Mouse (Mus musculus) lung, embryonic 14.5 days (tissue): ENCODE results near the gene Bach2. TPM values are rescaled to one million over a fixed set of nuclear protein-coding genes. Genes with fewer than 3 reads are reported as not detected.

ENCODE experiments used
- ATAC-seq: fragments of 200-750 bp; cut with Nextera tagmentation; 2 replicates; pipeline ENCODE4 v1.8.0; 2017; ENCODE audit warnings: mild to moderate bottlenecking, moderate TSS enrichment, moderate library complexity; ENCODE audit not compliant: insufficient read depth
- DNase-seq: peaks from one replicate; pipeline ENCODE4 v3.0.0-alpha.2; 2015
- H3K27ac ChIP-seq: fragments of 300-500 bp; sonication (generic); 2 replicates; pipeline ENCODE4 v1.5.1; 2014; ENCODE audit warnings: low read depth, mild to moderate bottlenecking, moderate library complexity
- H3K27me3 ChIP-seq: fragments of 300-500 bp; sonication (generic); 2 replicates; pipeline ENCODE4 v1.6.1; 2014; ENCODE audit warnings: low read length, control low read depth; ENCODE audit not compliant: insufficient read depth
- H3K36me3 ChIP-seq: fragments of 300-500 bp; sonication (generic); 2 replicates; pipeline ENCODE4 v1.6.1; 2014; ENCODE audit warnings: control low read depth; ENCODE audit not compliant: insufficient read depth
- H3K4me1 ChIP-seq: fragments of 300-500 bp; sonication (generic); 2 replicates; pipeline ENCODE4 v1.6.1; 2014; ENCODE audit warnings: antibody characterized with exemption, control low read depth; ENCODE audit not compliant: insufficient read depth
- H3K4me2 ChIP-seq: fragments of 300-500 bp; sonication (generic); 2 replicates; pipeline ENCODE4 v1.6.1; 2014; ENCODE audit warnings: mild to moderate bottlenecking
- H3K4me3 ChIP-seq: fragments of 300-500 bp; sonication (generic); 2 replicates; pipeline ENCODE4 v1.5.1; 2014; ENCODE audit warnings: low read depth, low read length
- H3K9ac ChIP-seq: fragments of 300-500 bp; sonication (generic); 2 replicates; pipeline ENCODE4 v1.6.1; 2014
- H3K9me3 ChIP-seq: fragments of 300-500 bp; sonication (generic); 2 replicates; pipeline ENCODE4 v1.6.1; 2016; ENCODE audit warnings: low read depth, low read length, control low read depth
- CTCF ChIP-seq: IDR thresholded peaks from 2 replicates; pipeline ENCODE4 v1.5.1; 2016; ENCODE audit warnings: antibody characterized with exemption, low read depth
- WGBS: fragments of 180-500 bp; shearing (Covaris S2); extraction: QIAGEN DNeasy Blood & Tissue Kit; methylation state at CpG from one replicate; pipeline ENCODE4 v1.1.7; 2014; 5-methylcytosine and 5-hydroxymethylcytosine counted together
- polyA plus RNA-seq: library from polyadenylated mRNA; unstranded; fragments of >200 nt; fragmentation: Nextera tagmentation; extraction: Ambion mirVana; gene quantifications from 2 replicates; pipeline ENCODE4 v1.2.1, GENCODE M21; 2014

The Bach2 gene
- polyA plus RNA-seq, 1 experiment from 2014 or later = 16.1 TPM

DNA sequence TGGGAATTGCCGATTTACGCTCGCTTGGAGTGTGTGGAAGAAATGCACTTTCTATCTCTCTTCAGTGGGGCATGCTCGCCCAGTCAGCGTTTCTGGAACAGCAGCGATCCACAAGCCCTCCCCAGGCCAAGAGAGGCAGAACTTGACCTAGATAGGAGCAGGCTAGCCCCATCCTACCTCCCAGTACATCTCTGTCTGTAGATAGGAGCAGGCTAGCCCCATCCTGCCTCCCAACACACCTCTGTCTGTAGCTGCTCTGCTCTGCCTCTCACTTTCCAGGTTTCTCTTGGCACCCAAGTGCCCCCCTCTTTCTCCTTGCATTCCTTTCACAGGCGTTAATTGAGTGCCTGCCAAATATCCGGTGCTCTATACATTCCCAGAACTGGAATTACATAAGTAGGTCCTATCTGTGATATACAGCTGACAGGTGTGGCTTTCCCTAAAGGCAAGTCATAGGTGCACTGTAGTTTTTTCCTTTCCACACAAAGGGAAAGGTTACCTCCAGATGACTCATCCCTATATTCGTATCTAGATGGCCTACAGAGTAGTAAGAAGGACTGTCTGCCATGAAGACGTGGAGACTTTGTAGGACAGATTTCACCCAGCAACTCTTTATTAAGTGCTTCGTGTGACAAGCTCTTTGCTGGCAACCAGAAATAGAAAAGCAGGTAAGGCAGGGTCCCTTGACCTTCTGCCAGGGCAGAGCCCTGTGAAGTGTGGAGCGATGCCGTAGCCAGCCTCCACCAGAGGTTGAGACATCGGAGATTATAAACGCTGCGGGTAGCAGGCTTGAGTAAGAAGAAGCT, 137.3 kb downstream of the Bach2 start:
- no peak for TF ChIP-seq CTCF
- Histone ChIP-seq H3K4me3 (no peak overlapping the region), H3K9ac (no peak overlapping the region), H3K4me1 (peaks cover 17% of the 10 kb centered on the region), H3K27me3 (no peaks in the 10 kb centered on the region), H3K9me3 (no peaks in the 10 kb centered on the region), H3K4me2 (no peak overlapping the region), H3K27ac (peak overlapping the region; percentile 19; the same call in 1 of the 2 replicates), H3K36me3 (no peaks in the 10 kb centered on the region)
- 62% methylated on average over 16 of the region's 16 CpGs for WGBS
- DNase-seq (peak; percentile 76), ATAC-seq (peak; percentile 68; the same call in 1 of the 2 replicates)

DNA sequence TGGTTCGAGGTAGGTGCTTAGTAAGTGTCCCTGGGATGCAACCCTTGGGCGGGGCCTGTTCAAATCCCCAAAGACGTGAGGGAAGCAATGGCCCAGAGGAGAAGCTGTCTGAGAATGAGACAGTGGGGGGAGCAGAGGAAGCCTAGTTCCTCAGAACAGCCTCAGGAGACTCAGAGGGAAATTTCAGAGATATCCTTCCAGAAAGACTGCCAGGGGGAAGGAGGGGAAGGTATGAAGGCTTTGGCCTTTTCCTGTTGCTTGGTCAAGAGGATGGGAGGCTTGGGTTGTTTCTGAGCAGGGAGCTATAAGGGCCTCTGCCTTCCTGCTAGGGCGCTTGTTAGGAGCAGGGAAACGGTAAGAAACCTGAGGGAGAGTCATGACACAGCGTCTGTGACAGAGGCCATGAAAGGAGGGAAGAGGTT, 137.9 kb downstream of the Bach2 start:
- Histone ChIP-seq H3K36me3 (no peaks in the 10 kb centered on the region), H3K27me3 (no peaks in the 10 kb centered on the region), H3K4me2 (no peak overlapping the region), H3K9me3 (no peaks in the 10 kb centered on the region), H3K9ac (no peak overlapping the region), H3K4me3 (no peak overlapping the region), H3K27ac (peak overlapping the region; percentile 19; the same call in 1 of the 2 replicates), H3K4me1 (peaks cover 18% of the 10 kb centered on the region)
- TF ChIP-seq CTCF = no peak
- 50% methylated on average over 6 of the region's 6 CpGs for WGBS
- ATAC-seq (no peak), DNase-seq (no peak)

DNA sequence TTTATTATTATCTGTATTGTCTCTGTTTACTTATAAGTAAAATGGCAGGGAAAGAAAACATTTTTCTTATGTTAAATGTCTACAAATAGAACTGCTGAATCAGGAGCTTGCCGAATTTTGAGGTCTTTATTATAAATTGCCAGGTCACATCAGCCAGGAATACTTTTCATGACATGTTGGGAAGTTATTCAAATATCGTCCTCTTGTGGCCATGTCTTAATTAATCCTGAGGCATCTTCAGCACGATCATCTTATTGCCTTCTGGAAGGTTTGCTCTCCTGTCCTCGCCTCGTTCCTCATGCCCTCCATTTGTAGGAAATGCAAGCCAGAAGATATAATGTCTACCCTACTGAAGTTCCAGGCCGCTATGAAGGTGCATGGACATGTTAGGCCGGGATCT, 140.5 kb downstream of the Bach2 start:
- DNase-seq (no peak), ATAC-seq (no peak)
- Histone ChIP-seq H3K4me3 (no peak overlapping the region), H3K9me3 (no peaks in the 10 kb centered on the region), H3K36me3 (no peaks in the 10 kb centered on the region), H3K4me2 (no peak overlapping the region), H3K27ac (no peak overlapping the region), H3K4me1 (peaks cover 20% of the 10 kb centered on the region), H3K9ac (no peak overlapping the region), H3K27me3 (no peaks in the 10 kb centered on the region)
- 0 out of 2 replicates have a peak, but pooled peaks have one; percentile 8 for TF ChIP-seq CTCF
- WGBS = 80% methylated on average over 7 of the region's 7 CpGs

DNA sequence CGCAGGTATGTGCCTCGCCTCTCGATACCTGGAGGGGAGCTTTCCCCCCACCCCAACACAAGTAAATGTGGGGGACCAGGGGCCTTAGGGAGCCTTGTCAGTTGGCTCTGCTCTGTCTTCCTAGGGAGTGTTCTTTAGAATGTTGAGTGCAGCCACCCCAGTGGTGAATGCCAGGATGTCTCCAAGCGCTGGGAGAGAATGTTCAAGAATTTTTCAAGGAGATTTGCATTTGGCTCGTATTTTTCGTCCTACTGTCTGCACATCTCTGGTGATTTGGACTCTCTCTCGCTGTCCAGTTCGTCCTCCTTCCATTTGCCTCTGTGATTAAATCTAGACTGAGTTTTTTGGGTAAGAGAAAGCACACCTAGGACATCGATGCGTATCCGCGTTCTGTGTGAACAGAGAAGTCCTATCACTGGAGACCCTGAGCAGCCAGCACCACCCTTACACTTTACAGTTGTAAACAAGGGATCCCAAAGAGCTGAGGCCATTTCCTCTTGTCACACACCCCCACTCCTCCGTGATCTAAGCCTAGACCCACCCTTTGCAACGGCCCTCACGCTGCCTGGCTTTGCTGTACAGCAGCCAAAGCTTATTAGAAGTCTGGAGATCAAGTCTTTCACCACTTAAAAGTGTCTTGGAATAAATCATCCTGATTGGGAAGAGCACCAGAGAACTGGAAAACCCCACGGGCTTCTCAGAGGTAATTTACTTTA, 143.2 kb downstream of the Bach2 start:
- DNase-seq = peak; percentile 74
- no peaks in the 10 kb centered on the region for H3K9me3 ChIP-seq
- no peak overlapping the region for H3K27ac ChIP-seq
- H3K36me3 ChIP-seq = no peaks in the 10 kb centered on the region
- WGBS = 54% methylated on average over 16 of the region's 16 CpGs
- ATAC-seq = peak; percentile 76; the same call in 1 of the 2 replicates
- H3K4me1 ChIP-seq = peaks cover 16% of the 10 kb centered on the region
- TF ChIP-seq CTCF = no peak
- H3K27me3 ChIP-seq = no peaks in the 10 kb centered on the region
- no peak overlapping the region for H3K4me3 ChIP-seq
- H3K9ac ChIP-seq = no peak overlapping the region
- peak overlapping the region; percentile 7; the same call in 1 of the 2 replicates for H3K4me2 ChIP-seq

DNA sequence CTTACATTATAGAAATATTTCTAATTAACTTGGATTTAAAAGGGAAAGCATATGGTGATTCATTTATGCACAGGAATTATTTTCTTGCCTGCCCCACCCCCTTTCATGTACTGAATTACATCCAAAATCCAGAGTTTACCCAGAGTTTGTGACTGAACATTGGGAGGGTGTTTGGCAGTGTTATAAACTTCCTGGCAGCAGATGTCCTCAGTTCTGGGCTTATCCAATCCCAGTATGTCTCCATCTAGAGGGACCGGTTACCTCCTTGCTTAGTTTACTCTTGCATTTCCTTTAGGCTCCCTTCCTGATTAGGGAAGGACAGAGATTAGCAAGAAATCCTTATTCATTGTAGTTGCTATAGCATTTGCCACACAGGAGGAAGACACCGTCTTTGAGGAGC, 146.5 kb downstream of the Bach2 start:
- Histone ChIP-seq H3K9me3 (no peaks in the 10 kb centered on the region), H3K4me1 (peaks cover 39% of the 10 kb centered on the region), H3K27me3 (no peaks in the 10 kb centered on the region), H3K36me3 (no peaks in the 10 kb centered on the region), H3K9ac (no peak overlapping the region), H3K4me2 (no peak overlapping the region), H3K27ac (no peak overlapping the region), H3K4me3 (no peak overlapping the region)
- peak; percentile 57 for DNase-seq
- no peak for TF ChIP-seq CTCF
- WGBS = 47% methylated on average over 2 of the region's 2 CpGs
- no peak for ATAC-seq

DNA sequence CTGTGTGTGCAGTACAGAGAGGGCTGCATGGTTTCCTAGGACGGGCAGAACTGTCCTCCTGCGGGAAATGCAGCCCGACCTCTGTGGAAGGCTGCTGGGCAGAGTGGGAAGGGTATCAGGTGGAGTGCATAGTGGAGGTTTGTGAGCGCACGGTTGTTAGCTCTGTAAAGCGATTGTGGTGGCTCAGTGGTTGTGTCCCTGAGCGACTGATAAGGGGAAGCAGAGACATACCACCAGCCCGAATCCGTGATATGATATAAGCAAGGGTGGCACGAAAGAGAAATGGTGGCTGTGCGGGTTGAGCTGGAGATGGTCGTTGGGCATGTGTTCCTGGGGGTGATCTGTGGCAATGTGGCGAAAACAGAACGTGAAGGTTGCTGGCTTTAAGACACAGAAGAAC, 147.0 kb downstream of the Bach2 start:
- no peak overlapping the region for H3K9ac ChIP-seq
- no peak overlapping the region for H3K27ac ChIP-seq
- H3K27me3 ChIP-seq = no peaks in the 10 kb centered on the region
- WGBS = 88% methylated on average over 14 of the region's 14 CpGs
- DNase-seq = no peak
- no peak for TF ChIP-seq CTCF
- no peak for ATAC-seq
- H3K4me1 ChIP-seq = peaks cover 39% of the 10 kb centered on the region
- H3K4me3 ChIP-seq = no peak overlapping the region
- no peaks in the 10 kb centered on the region for H3K36me3 ChIP-seq
- no peaks in the 10 kb centered on the region for H3K9me3 ChIP-seq
- no peak overlapping the region for H3K4me2 ChIP-seq

DNA sequence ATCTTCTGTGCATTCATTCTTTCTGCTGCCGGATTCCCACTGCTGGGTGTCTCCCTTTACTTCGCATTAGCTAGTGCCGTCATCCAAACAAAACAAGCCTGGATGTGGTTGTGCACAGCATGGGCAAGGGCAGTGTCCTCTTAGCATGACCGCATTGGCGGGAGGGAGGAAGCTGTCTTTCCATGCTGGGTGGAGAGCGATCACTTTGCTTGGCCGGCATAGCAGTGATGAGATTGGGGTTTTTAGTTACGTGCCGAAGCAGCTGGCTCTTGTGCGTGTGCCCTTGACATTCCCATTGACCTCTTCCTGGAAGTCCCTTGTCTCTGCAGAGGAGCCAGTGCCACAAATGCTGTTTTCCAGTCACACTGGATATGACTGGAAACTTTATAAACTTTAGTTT, 147.7 kb downstream of the Bach2 start:
- Histone ChIP-seq H3K27ac (no peak overlapping the region), H3K9me3 (no peaks in the 10 kb centered on the region), H3K27me3 (no peaks in the 10 kb centered on the region), H3K4me2 (no peak overlapping the region), H3K4me3 (no peak overlapping the region), H3K4me1 (peaks cover 39% of the 10 kb centered on the region), H3K9ac (no peak overlapping the region), H3K36me3 (no peaks in the 10 kb centered on the region)
- 64% methylated on average over 10 of the region's 10 CpGs for WGBS
- DNase-seq (peak; percentile 31), ATAC-seq (no peak)
- TF ChIP-seq CTCF = no peak
